Mouse (Mus musculus): ENCODE results near the gene Larp4b. TPM values are rescaled to one million over a fixed set of nuclear protein-coding genes. Genes with fewer than 3 reads are reported as not detected.

The Larp4b gene
- total RNA-seq, 2 experiments from 2014 or later = 78.7 to 86.5 TPM

GRCm38 (mm10) chr13:9173414-9173813, 79.7 kb downstream of the Larp4b start:
- DNase-seq (ENCODE audit: low spot score in 2 of 2) = no peak

DNA sequence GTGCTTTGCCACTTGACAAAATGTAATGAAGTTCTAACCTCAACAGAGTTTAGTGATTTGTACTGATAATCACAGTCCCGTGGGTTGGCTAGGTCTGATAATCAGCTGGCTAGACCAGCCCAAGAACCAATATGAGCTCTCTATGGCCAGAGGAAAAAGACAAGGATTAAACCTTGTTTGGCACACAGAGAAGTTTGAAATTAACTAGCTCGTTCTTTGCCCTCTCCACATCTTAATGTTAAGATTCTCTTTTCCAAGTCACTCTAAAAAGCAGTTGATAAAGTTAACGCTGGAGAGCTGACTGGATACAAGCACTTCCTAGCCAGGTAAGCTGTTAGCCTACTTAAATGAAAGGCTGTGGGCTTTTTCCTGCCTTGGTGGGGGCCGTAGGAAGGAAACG, 81.5 kb downstream of the Larp4b start:
- no peak for DNase-seq (ENCODE audit: low spot score in 2 of 2)

- no peak for DNase-seq (ENCODE audit: low spot score in 2 of 2)
Measured at GRCm38 (mm10) chr13:9178270-9178669, 84.6 kb downstream of the Larp4b start.

GRCm38 (mm10) chr13:9178718-9179117, 85.0 kb downstream of the Larp4b start:
- no peak for DNase-seq (ENCODE audit: low spot score in 2 of 2)

GRCm38 (mm10) chr13:9180221-9180620, 86.5 kb downstream of the Larp4b start:
- no peak for DNase-seq (ENCODE audit: low spot score in 2 of 2)

DNA sequence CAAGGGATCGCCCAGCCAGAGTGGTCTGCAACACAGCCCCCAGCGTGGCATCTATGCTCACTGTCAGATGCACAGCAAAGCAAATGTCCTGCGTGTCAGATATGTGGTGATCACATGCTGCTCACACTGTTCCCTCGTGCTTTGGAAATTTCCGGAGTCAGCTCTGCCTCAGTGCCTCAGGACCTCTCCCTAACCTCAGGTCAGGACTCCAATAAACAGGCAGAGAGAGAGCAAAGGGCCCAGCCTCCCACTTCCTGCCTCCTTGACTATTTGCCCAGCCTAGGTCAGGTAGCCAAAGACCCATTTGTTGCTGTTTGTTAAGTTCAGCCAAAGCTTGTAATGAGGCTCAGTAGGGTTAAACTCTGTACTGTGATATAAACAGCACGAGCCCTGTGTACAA, 87.4 kb downstream of the Larp4b start:
- no peak for DNase-seq (ENCODE audit: low spot score in 2 of 2)

DNA sequence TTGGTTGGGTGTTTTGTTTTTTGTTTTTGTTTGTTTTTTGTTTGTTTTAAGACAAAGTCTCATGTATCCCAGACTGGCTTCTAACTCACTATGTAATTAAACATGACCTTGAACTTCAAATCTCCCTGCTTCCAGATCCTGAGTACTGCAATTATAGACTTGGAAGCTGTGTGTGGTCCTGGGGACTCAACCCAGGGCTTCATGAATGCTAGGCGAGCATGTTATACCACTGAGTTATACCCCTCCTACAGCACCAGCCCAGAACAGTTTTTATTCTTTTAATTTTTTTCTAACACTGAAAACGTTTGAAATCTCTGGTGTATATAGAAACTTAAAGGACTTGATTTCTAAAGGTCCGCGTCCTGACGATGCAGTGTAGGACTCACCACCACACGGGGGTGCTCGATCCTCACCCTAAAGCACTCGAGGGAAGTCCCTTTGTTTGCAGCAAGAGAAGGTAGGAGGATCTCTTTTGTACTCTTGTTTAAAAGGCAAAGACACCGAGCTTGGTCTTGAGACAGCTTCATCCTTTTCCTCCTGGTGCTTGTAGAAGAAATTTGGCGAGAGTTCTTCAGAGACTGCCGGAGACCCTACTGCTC, 88.1 kb downstream of the Larp4b start:
- peak; percentile 44 to 76 for DNase-seq (ENCODE audit: low spot score in 2 of 2)

GRCm38 (mm10) chr13:9184281-9184680, 90.6 kb downstream of the Larp4b start:
- DNase-seq (ENCODE audit: low spot score in 2 of 2) = peak in 1 of 2 experiments; percentile 14

DNA sequence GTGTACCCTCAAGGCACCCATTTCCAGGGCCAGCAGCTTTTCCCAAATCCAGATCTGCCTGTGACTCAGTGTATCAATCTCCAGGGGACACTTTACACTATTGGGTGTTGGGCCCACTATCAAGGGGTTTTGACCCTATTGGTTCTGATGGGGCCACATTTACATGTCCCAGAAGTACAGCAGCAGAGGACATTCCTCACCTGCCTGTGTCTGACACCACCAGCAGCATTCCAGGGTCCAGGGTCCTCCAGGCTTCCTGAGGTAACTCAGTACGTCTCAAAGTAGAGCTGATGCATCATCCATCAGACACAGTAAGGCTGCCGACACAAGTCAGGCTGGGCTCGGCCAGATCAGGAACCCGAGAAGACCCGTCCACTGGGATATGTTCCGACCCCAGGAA, 91.0 kb downstream of the Larp4b start:
- DNase-seq (ENCODE audit: low spot score in 2 of 2) = peak in 1 of 2 experiments; percentile 5

GRCm38 (mm10) chr13:9187156-9187555, 93.5 kb downstream of the Larp4b start:
- no peak for DNase-seq (ENCODE audit: low spot score in 2 of 2)

- no peak for DNase-seq (ENCODE audit: low spot score in 2 of 2)
Measured at GRCm38 (mm10) chr13:9187566-9188530, 94.2 kb downstream of the Larp4b start.

DNA sequence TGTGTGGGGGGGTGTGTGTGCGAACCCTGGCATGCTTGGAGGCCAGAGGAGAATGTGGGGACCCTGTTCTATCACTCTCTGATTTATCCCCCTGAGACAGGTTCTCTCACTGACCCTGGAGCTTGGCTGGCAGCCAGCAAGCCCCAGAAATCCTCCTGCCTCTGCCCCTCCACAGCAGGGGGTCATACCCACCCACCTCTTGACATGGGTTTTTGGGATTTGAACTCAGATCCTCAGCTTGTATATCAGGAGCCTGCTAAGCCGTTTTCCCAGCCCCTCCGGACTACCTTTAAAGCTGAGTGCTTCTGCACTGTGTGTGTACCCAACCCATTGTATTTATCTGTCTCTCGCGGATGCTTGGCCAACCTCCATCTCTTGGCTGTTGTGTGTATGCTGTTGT, 95.8 kb downstream of the Larp4b start:
- DNase-seq (ENCODE audit: low spot score in 2 of 2) = no peak

- no peak for DNase-seq (ENCODE audit: low spot score in 2 of 2)
Measured at GRCm38 (mm10) chr13:9191172-9192140, 97.8 kb downstream of the Larp4b start.

DNA sequence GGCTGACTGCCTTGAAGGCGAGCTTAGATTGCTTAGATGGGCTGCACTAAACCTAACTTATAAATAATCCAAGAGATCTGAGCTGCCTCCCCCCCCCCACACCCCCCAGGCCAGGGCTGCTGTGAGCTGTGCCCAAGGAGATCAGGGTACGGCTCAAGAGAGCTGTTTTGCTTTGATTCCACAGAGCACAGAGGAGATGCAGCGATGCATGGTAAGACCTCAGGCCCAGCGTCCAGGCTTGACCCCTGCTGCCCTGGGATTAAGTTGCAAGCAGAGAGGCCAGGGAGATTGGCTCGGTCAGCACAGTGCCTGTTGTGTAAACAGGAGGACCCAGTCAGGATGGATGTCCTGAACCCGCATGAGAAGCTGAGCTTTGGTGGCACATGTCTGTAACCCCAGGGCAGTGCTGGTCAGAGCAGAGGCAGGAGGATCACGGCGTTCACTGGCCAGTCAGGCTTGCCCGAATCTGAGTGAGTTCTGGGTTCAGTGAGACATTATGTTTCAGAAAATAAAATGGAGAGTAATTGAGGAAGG, 99.2 kb downstream of the Larp4b start:
- DNase-seq (ENCODE audit: low spot score in 2 of 2) = peak in 1 of 2 experiments; percentile 12

DNA sequence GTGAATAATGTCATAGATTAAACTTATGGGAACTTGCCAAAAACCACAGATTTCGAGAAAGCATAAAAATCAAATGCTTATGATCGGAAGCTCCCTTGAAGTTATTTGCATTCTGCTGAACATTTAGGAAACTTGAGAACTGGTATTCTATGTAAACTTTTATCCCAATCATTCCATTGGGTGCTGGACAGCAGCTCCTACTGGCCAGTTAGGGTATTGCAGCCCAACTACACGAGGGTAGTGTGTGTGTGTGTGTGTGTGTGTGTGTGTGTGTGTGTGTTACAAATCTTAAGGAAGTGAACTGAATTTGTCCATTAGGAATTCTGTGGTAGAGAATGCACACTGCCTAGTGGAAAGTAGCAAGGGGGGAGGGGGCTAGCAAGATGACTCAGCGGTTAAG, 101.0 kb downstream of the Larp4b start:
- DNase-seq (ENCODE audit: low spot score in 2 of 2) = no peak

- no peak for DNase-seq (ENCODE audit: low spot score in 2 of 2)
Measured at GRCm38 (mm10) chr13:9195565-9195964, 101.9 kb downstream of the Larp4b start.

DNA sequence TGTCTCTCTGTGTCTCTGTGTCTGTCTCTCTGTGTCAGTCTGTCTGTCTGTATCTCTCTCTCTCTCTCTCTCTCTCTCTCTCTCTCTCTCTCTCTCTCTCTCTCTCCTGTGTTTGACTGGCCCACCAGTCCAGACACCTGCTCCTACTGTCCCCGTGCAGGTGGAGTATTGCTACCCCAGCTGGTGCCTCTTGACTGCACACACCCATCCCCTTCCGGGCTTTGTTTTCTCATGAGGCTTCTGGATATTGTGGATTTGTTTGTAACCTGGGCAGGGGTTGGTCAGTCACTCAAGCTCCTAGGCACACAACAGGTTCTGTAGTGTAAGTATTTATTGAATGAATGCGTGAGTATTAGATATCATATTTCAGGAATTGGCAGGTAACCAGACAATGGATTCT, 104.4 kb downstream of the Larp4b start:
- no peak for DNase-seq (ENCODE audit: low spot score in 2 of 2)

DNA sequence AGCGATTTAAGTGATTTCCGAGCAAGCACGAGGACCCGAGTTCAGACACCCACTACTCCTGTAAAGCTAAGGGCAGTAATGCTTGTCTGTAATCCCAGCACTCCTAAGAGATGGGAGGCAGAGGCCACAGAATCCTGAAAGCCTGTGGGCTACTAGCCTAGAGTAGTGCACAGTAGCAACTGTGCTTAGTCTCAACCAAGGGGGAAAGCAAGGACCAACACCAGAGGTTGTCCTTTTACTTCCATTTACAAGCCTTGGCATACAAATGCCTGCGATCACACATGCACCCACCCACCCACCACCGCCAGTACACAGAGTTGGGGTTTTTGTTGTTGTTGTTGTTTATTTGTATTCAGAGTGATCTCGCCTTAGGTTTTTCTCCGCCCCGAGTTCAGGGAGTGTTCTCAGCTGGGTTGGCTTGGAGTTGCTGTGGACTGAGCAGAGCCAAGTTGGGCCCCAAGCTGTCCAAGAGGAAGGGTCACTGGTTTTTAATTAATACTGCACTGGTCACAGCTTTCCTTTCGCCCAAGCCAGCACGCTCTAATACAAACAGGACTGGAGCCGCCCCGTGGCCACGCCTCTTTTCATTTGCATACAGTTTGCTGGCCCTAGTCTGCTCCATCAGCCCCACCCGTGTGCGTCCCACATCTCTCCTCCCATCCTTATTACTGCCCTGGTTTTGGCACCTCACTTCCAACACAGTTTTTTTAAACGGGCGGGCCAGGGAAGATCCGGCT, 105.2 kb downstream of the Larp4b start:
- DNase-seq (ENCODE audit: low spot score in 2 of 2) = no peak

- DNase-seq (ENCODE audit: low spot score in 2 of 2) = no peak
Measured at GRCm38 (mm10) chr13:9199465-9199844, 105.8 kb downstream of the Larp4b start.

DNA sequence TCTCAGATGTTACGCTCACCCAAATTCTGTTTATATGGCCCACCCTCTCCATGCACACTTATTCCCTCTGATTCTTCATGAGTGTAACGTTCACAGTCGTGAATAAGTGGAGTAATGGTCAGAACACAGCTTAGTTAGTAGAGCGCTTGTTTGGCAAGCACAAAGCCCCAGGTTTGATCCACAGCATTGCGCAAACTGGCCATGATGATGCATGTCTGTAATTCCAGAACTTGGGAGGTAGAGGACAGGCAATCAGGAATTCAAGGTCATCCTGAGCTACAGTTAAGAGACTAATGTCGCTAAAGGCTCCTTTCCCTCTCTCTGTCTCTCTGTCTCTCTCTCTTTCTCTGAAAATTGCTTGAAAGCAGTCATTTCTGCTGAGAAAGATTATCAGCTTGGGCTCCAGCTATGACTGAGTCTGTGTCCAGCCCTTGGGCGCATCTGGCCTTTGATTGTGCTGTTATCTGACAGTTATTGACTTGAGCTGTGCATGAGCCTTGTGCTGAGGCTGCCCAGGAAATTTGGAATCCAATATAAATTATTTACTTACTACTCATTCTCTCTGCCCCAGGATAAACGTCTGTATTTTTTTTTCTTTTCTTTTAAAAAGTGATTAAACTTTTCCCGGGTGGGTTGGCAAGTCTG, 129.2 kb downstream of the Larp4b start:
- no peak for DNase-seq (ENCODE audit: low spot score in 2 of 2)

Measured in gastrocnemius, postnatal 4 days (tissue).